Mouse (Mus musculus): Measurements from ENCODE around the gene Apbb1.

- no peak for TF ChIP-seq POLR2A (IDR thresholded peaks at IDR 0.05; ENCODE audit: borderline replicate concordance, extremely low read depth, low read depth, low read length)
- no peak for TF ChIP-seq CTCF (IDR thresholded peaks at IDR 0.05; ENCODE audit: insufficient read depth, low read length)
Observed at GRCm38 (mm10) chr7:105617810-105618209, 36.4 kb upstream of the Apbb1 start.

All from lung, adult 2 months (tissue).